Mouse (Mus musculus): Measurements from ENCODE around the gene Zfp423. TPM values are rescaled to one million over a fixed set of nuclear protein-coding genes. Genes with fewer than 3 reads are reported as not detected.

Zfp423 gene
- polyA plus RNA-seq, 1 experiment, result 6.4 TPM

DNA sequence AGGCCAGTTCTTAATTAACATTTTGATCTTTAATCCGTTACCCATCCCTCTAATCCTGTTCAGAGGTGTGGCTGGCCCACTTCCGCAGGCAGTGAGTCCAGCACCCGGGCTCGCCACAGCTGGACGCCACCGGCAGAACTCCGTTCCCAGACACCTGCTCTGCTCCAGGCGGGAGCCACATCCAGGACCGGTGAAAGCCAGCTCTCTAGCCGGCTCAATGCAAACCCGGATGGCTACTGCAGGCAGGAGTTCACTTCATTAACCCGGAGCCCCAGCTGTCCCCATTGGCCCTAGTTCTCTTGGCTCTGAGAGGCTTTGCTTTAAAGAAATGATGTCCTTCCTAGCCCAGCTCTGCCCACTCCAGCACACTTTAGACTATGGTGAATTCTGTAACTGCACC, 71.4 kb downstream of the Zfp423 start:
- TF ChIP-seq POLR2A (IDR thresholded peaks at IDR 0.05; ENCODE audit: borderline replicate concordance, extremely low read depth, low read depth, low read length) (no peak), CTCF (IDR thresholded peaks at IDR 0.05; ENCODE audit: insufficient read depth, low read length) (no peak)
- 74% methylated on average over 12 of the region's 12 CpGs for WGBS
- H3K4me1 ChIP-seq (ENCODE audit: control insufficient read depth, insufficient read depth, low read length), result no peaks in the 10 kb centered on the region
- no peak for DNase-seq
- no peak overlapping the region for H3K4me3 ChIP-seq (replicated peaks; ENCODE audit: extremely low read depth, low read depth, low read length)

DNA sequence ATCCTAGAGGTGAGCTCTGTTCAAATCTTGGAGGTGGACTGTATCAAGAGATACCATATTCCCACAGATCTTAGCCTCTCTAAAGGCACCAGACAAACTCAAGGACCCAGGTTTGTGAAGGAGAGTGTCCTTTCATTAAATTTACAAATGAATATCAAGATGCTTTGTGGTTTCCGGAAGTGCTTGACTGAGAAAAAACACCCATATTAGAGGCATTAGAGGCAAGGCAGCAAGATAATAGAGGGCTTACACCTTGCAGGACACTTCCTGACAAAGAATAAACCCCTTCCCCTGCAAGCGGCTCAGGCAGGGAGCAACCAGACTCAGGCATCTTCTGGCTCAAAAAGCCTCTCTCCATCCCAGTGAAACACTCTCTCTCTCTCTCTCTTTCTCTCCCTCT, 78.3 kb downstream of the Zfp423 start:
- Histone ChIP-seq H3K4me3 (replicated peaks; ENCODE audit: extremely low read depth, low read depth, low read length) (no peak overlapping the region), H3K4me1 (ENCODE audit: control insufficient read depth, insufficient read depth, low read length) (no peaks in the 10 kb centered on the region)
- DNase-seq, result no peak
- TF ChIP-seq POLR2A (IDR thresholded peaks at IDR 0.05; ENCODE audit: borderline replicate concordance, extremely low read depth, low read depth, low read length) (no peak), CTCF (IDR thresholded peaks at IDR 0.05; ENCODE audit: insufficient read depth, low read length) (no peak)
- 78% methylated on average over 2 of the region's 2 CpGs for WGBS

GRCm38 (mm10) chr8:87875852-87876251, 83.5 kb downstream of the Zfp423 start:
- no peak for DNase-seq
- 61% methylated on average over 6 of the region's 6 CpGs for WGBS
- TF ChIP-seq CTCF (IDR thresholded peaks at IDR 0.05; ENCODE audit: insufficient read depth, low read length), result no peak
- TF ChIP-seq POLR2A (IDR thresholded peaks at IDR 0.05; ENCODE audit: borderline replicate concordance, extremely low read depth, low read depth, low read length), result no peak
- Histone ChIP-seq H3K4me1 (ENCODE audit: control insufficient read depth, insufficient read depth, low read length) (no peaks in the 10 kb centered on the region), H3K4me3 (replicated peaks; ENCODE audit: extremely low read depth, low read depth, low read length) (no peak overlapping the region)

DNA sequence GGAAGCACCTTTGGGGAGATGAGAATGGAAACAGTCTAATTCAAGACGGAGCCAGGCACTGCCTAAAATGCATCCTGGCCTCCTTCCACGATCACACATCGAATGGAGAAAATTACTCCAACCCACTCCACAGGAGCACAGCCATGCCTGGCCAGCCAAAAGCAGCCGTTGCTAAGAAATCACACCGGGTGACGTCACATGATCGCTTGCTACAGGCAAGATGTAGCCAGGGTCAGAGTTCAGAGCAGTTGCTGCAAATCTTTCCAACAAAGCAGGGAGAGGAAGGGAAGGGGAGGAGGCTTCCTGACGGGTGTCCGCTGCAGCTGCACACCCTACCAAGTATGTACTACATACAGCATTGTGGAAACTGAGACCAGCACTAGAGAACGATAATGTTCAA, 83.9 kb downstream of the Zfp423 start:
- H3K4me3 ChIP-seq (replicated peaks; ENCODE audit: extremely low read depth, low read depth, low read length), result no peak overlapping the region
- DNase-seq, result no peak
- no peaks in the 10 kb centered on the region for H3K4me1 ChIP-seq (ENCODE audit: control insufficient read depth, insufficient read depth, low read length)
- TF ChIP-seq CTCF (IDR thresholded peaks at IDR 0.05; ENCODE audit: insufficient read depth, low read length), result no peak
- TF ChIP-seq POLR2A (IDR thresholded peaks at IDR 0.05; ENCODE audit: borderline replicate concordance, extremely low read depth, low read depth, low read length), result no peak
- WGBS, result 37% methylated on average over 10 of the region's 10 CpGs

- TF ChIP-seq POLR2A (IDR thresholded peaks at IDR 0.05; ENCODE audit: borderline replicate concordance, extremely low read depth, low read depth, low read length) (no peak), CTCF (IDR thresholded peaks at IDR 0.05; ENCODE audit: insufficient read depth, low read length) (no peak)
- WGBS, result 75% methylated on average over 14 of the region's 14 CpGs
- Histone ChIP-seq H3K4me3 (replicated peaks; ENCODE audit: extremely low read depth, low read depth, low read length) (no peak overlapping the region), H3K4me1 (ENCODE audit: control insufficient read depth, insufficient read depth, low read length) (no peaks in the 10 kb centered on the region)
- DNase-seq, result no peak
Observed at GRCm38 (mm10) chr8:87872987-87873550, 86.3 kb downstream of the Zfp423 start.

GRCm38 (mm10) chr8:87872356-87872930, 87.0 kb downstream of the Zfp423 start:
- Histone ChIP-seq H3K4me1 (ENCODE audit: control insufficient read depth, insufficient read depth, low read length) (no peaks in the 10 kb centered on the region), H3K4me3 (replicated peaks; ENCODE audit: extremely low read depth, low read depth, low read length) (no peak overlapping the region)
- DNase-seq, result no peak
- 77% methylated on average over 6 of the region's 6 CpGs for WGBS
- TF ChIP-seq CTCF (IDR thresholded peaks at IDR 0.05; ENCODE audit: insufficient read depth, low read length) (no peak), POLR2A (IDR thresholded peaks at IDR 0.05; ENCODE audit: borderline replicate concordance, extremely low read depth, low read depth, low read length) (no peak)

- Histone ChIP-seq H3K4me1 (ENCODE audit: control insufficient read depth, insufficient read depth, low read length) (no peaks in the 10 kb centered on the region), H3K4me3 (replicated peaks; ENCODE audit: extremely low read depth, low read depth, low read length) (no peak overlapping the region)
- TF ChIP-seq CTCF (IDR thresholded peaks at IDR 0.05; ENCODE audit: insufficient read depth, low read length), result no peak
- TF ChIP-seq POLR2A (IDR thresholded peaks at IDR 0.05; ENCODE audit: borderline replicate concordance, extremely low read depth, low read depth, low read length), result no peak
- no peak for DNase-seq
- WGBS, result 75% methylated on average over 6 of the region's 6 CpGs
Observed at GRCm38 (mm10) chr8:87866586-87866985, 92.8 kb downstream of the Zfp423 start.

DNA sequence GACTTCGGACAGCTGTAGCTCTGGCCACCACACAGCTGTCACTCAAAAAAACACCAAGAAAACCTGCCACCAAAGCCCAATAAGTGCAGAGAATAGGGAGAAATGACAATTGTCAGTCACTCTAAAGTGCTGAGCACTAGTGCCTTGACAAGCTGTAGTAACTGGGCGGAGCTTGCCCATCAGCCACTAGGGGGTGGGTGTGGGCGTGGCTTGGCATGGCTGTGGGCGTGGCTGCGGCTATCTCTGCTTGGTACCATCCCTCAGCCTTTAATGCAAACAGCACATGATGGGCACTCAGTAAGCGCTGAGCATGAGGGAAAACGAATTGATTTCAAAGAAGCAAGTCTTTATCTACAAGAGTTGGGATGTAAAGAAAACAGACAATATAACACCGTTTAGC, 95.2 kb downstream of the Zfp423 start:
- WGBS, result 76% methylated on average over 8 of the region's 8 CpGs
- TF ChIP-seq CTCF (IDR thresholded peaks at IDR 0.05; ENCODE audit: insufficient read depth, low read length) (no peak), POLR2A (IDR thresholded peaks at IDR 0.05; ENCODE audit: borderline replicate concordance, extremely low read depth, low read depth, low read length) (no peak)
- H3K4me1 ChIP-seq (ENCODE audit: control insufficient read depth, insufficient read depth, low read length), result no peaks in the 10 kb centered on the region
- no peak for DNase-seq
- H3K4me3 ChIP-seq (replicated peaks; ENCODE audit: extremely low read depth, low read depth, low read length), result no peak overlapping the region

DNA sequence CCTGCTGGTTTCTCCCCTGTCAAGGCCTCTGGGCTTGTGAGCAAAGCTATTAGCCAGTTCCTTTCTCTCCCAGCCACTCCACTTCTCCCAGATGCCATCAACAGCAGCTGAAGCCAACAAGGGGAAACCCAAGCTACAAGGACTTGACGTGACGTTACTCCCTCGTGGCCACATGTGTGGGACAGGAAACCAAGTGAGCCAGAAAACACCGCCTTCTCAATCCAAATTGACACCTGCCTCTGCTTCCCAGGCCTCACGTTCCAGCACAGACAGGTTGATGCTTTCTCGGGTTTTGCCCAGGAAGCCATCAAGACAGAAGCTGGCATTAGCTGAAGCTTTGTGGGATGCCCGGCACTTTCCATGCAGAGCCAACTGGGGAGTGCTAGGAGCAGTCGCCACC, 96.3 kb downstream of the Zfp423 start:
- no peak for TF ChIP-seq CTCF (IDR thresholded peaks at IDR 0.05; ENCODE audit: insufficient read depth, low read length)
- 84% methylated on average over 8 of the region's 8 CpGs for whole genome bisulfite sequencing

DNA sequence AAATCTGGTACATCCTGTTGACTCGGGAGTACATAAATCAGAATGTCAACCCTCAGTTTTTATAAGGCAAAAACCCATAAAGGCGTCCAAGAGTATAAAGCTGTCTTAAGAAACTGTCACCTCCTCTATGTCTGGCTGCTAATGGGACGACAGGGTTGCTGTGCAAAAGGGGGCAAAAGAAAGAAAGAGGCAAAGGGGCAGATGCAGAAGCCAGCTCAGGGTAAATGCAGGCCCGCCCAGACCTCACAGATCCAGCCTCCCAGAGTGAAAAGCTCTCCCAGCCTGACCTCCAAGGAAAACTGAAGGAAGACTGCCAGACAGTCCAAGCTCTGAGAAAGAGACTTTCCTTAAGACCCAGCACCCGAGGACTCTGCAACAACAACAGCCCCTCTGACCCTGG, 97.7 kb downstream of the Zfp423 start:
- Histone ChIP-seq H3K4me3 (replicated peaks; ENCODE audit: extremely low read depth, low read depth, low read length) (no peak overlapping the region), H3K4me1 (ENCODE audit: control insufficient read depth, insufficient read depth, low read length) (no peaks in the 10 kb centered on the region)
- no peak for DNase-seq
- WGBS, result 42% methylated on average over 5 of the region's 5 CpGs
- no peak for TF ChIP-seq CTCF (IDR thresholded peaks at IDR 0.05; ENCODE audit: insufficient read depth, low read length)
- no peak for TF ChIP-seq POLR2A (IDR thresholded peaks at IDR 0.05; ENCODE audit: borderline replicate concordance, extremely low read depth, low read depth, low read length)

More for the DNA sequence above, 96.3 kb downstream of the Zfp423 start:
- Histone ChIP-seq H3K4me1 (ENCODE audit: control insufficient read depth, insufficient read depth, low read length) (no peaks in the 10 kb centered on the region), H3K4me3 (replicated peaks; ENCODE audit: extremely low read depth, low read depth, low read length) (no peak overlapping the region)
- DNase-seq, result no peak
